Mouse (Mus musculus) bone marrow, adult 2 months (tissue): ENCODE measurements around the gene Ndufb8. TPM values are rescaled to one million over a fixed set of nuclear protein-coding genes. Genes with fewer than 3 reads are reported as not detected.

ENCODE experiments used
- H3K27ac ChIP-seq: fragments of 200-500 bp; 2 replicates; pipeline ENCODE4 v1.5.1; 2012; ENCODE audit warnings: low read depth, mild to moderate bottlenecking, control low read depth, inconsistent platforms, low read length; ENCODE audit not compliant: control insufficient read depth, poor library complexity, insufficient read depth
- H3K4me1 ChIP-seq: fragments of 200-500 bp; 2 replicates; pipeline ENCODE4 v1.6.1; 2011; ENCODE audit warnings: low read length; ENCODE audit not compliant: control insufficient read depth, insufficient read depth
- H3K4me3 ChIP-seq: fragments of 200-500 bp; replicated peaks from 2 replicates; pipeline ENCODE3; 2011; ENCODE audit warnings: mild to moderate bottlenecking, low read depth, low read length, control low read depth; ENCODE audit not compliant: control insufficient read depth
- CTCF ChIP-seq: fragments of 200-500 bp; IDR thresholded peaks from 2 replicates; pipeline ENCODE4 v1.5.1; 2011; ENCODE audit warnings: low read length, control low read depth; ENCODE audit not compliant: control insufficient read depth, insufficient read depth
- POLR2A ChIP-seq: fragments of 200-500 bp; IDR thresholded peaks from 2 replicates; pipeline ENCODE4 v1.6.1; 2011; ENCODE audit warnings: low read depth, mild to moderate bottlenecking, control low read depth, low read length, borderline replicate concordance; ENCODE audit not compliant: control insufficient read depth
- WGBS: fragments of 180-500 bp; shearing (Covaris S2); methylation state at CpG from one replicate; pipeline ENCODE4 v1.1.7; 2018; 5-methylcytosine and 5-hydroxymethylcytosine counted together
- polyA plus RNA-seq: library from polyadenylated mRNA; stranded (reverse); fragments of >200 nt; gene quantifications from 2 replicates; pipeline ENCODE4 v1.2.4, GENCODE M21; 2011; ENCODE audit warnings: low replicate concordance; ENCODE audit not compliant: missing spikeins, insufficient read depth, insufficient read length

The Ndufb8 gene
- polyA plus RNA-seq, 1 experiment: 151 TPM

DNA sequence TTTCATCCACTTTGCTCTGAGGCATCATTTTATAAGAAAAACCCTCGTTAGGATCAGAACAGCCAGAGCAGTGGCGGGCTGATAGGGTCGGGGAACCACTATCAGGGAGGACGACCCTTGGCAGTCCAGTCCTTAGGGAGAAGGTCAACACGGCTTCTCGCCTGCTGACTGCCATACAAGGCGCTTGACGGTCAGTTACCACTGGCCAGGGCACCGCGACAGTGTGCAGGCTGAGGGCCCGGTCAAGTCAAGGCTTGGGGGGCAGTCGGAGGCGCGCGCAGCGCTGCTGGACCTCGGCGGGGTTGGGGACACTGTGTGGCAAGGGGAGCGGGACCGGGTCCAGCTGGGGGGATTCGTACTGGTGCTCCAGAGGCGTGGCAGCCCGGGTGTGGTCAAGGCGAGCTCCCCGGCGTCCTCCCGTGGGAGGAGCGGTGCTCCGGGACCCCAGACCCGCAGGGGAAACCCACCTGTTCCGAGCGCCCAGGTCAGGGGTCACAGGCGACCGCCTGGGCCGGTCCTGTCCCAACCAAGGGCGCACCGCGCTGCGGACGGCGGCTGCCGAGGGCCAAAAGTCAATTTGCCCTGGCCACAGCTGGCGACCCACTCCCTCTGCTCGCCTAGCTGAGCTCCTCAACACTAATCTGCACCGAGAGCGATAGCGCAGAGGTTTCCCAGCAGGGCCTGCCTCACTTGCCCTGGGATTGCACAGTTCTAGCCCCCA, 9.8 kb downstream of the Ndufb8 start, which contains the start of gene Sec31b:
Gene Sec31b, minus strand, starts transcription at position 544 of the 721 bp plus-strand sequence.
- 5% methylated on average over 47 of the region's 47 CpGs for WGBS
- no peaks in the 10 kb centered on the region; the same call in 1 of the 2 replicates for H3K4me1 ChIP-seq
- H3K4me3 ChIP-seq: peak within 1 kb of the TSS; percentile 57
- H3K27ac ChIP-seq: 0 out of 2 replicates have a peak within 1 kb of the TSS, but pooled peaks have one; percentile 8
- TF ChIP-seq POLR2A (no peak), CTCF (no peak)

DNA sequence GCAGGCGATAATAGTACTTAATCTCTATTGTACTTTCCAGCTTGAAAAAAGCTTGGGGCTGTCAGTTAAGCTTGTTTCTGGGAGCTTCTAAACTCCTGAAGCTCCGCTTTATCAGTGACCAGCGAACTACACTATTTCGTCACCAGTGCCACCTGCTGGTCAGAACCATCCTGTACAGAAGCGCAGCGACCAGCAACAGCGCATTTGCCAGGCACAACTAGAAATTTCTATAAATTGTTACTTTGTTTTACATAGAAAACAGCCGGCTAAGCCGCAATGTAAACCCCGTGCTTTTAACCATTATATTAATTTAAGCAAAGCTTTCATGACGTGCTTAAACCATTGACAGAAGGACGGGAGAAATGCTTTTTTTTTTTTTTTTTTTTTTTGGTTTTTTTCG, 10.5 kb downstream of the Ndufb8 start:
- Histone ChIP-seq H3K4me1 (no peaks in the 10 kb centered on the region; the same call in 1 of the 2 replicates), H3K4me3 (no peak overlapping the region), H3K27ac (no peak overlapping the region)
- 3% methylated on average over 13 of the region's 13 CpGs for WGBS
- peak; percentile 81 for TF ChIP-seq CTCF
- no peak for TF ChIP-seq POLR2A

DNA sequence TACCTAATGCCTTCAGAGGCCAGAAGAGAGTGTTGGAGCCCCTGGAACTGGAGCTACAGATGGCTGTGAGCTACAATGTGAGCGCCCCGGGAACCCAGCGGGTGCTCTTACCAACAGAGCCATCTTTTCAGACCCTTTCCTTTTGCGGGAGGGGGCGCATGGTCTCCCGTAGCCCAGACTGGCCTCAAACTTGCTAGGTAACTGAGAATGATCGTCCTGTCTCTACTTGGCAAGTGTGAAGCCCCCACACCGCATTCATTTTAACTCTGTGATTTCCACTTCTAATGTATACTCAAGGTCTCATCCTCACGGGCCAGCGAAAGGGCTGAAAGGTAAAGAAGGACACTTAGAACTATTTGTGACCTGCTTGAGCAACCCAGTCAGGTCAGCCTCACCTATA, 10.9 kb downstream of the Ndufb8 start:
- H3K4me3 ChIP-seq: no peak overlapping the region
- no peaks in the 10 kb centered on the region; the same call in 1 of the 2 replicates for H3K4me1 ChIP-seq
- no peak for TF ChIP-seq POLR2A
- no peak for TF ChIP-seq CTCF
- 67% methylated on average over 10 of the region's 10 CpGs for WGBS
- no peak overlapping the region for H3K27ac ChIP-seq

DNA sequence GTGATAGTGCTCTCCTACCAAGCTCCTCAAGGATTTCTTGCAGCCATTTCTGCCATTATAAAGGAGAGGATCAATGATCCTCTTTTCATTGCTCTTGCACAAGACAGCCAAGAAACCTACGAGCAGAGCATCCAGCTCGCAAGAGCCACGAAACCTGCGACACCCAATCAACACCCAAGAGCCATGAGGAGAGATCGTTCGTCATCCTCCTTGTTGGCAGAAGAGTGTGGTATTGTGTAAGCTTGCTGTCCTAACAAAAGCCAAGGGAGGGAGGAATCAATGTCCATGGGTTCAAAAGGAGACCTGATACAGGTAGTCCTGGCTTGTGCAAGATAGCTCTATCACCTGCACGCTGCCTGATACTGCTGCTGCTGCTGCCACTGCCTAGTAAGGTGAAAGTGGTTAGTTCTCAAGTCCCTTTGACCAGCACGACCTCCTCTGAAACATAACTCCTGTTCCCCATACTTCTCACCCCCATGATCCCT, 12.5 kb downstream of the Ndufb8 start:
- 78% methylated on average over 8 of the region's 8 CpGs for WGBS
- no peak for TF ChIP-seq CTCF
- TF ChIP-seq POLR2A: no peak
- Histone ChIP-seq H3K4me1 (no peaks in the 10 kb centered on the region; the same call in 1 of the 2 replicates), H3K4me3 (no peak overlapping the region), H3K27ac (no peak overlapping the region)

DNA sequence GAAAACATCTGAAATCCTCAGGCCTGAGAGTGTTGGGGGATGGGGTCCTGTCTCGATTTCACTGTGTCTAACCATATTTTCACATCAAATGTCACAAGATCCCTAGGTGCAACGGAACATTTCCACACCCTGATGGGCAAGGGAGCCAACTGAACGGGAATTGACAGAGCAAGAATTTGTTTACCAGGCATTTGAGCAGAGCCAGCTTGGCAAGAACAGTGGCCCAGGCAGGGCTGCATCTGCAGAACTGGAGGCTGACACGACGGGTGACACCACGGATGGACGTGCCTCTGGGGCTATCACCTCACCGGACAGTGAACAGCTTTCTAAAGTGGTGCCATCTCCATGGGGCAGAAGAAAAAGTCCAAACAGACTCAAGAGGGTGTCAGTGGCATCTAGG, 17.8 kb downstream of the Ndufb8 start:
- H3K4me3 ChIP-seq: no peak overlapping the region
- TF ChIP-seq POLR2A: no peak
- no peak for TF ChIP-seq CTCF
- WGBS: 85% methylated on average over 8 of the region's 8 CpGs
- no peaks in the 10 kb centered on the region for H3K4me1 ChIP-seq
- H3K27ac ChIP-seq: no peak overlapping the region

DNA sequence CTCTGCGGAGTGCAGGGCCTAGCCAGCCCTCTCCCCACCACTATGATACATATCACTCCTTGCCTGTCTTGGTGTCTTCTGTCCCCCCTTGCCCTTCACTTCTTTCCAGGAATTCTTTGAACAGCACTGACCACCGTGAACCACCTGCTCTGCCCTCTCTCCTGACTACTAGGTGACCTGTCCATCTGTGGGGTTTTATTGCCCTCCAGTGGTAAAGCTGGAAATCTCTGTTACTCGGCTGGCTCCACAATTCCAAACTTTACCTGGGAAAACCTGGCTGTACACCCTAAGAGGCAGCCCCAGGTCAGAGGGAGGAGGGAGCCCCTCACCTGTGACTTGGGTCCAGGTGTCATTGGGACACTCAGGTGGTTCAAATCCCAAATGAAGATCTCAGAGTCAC, 19.9 kb downstream of the Ndufb8 start:
- Histone ChIP-seq H3K4me1 (no peaks in the 10 kb centered on the region), H3K4me3 (no peak overlapping the region), H3K27ac (no peak overlapping the region)
- TF ChIP-seq CTCF: no peak
- TF ChIP-seq POLR2A: no peak
- WGBS: 45% methylated on average over 3 of the region's 3 CpGs

DNA sequence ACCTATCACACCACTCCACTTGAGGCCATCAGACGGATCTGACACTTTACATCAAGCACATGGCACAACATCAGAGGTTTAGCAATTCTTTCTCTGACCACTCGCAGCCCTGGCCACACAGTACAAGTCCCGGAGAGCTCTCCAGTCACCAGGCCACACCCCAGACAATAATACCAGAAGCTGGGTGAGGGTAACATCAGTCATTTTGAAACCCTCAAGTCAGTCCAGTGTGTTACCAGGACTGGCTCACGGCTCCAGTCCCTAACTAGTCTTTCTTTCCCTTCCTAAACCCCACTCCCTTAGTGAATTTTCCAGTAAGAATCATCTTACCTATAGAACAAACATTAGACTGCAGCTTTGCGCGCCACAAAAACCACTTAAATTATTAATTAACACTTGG, 25.2 kb downstream of the Ndufb8 start:
- H3K4me1 ChIP-seq: no peaks in the 10 kb centered on the region
- no peak overlapping the region for H3K4me3 ChIP-seq
- TF ChIP-seq CTCF (no peak), POLR2A (no peak)
- H3K27ac ChIP-seq: no peak overlapping the region
- 76% methylated on average over 6 of the region's 6 CpGs for WGBS

DNA sequence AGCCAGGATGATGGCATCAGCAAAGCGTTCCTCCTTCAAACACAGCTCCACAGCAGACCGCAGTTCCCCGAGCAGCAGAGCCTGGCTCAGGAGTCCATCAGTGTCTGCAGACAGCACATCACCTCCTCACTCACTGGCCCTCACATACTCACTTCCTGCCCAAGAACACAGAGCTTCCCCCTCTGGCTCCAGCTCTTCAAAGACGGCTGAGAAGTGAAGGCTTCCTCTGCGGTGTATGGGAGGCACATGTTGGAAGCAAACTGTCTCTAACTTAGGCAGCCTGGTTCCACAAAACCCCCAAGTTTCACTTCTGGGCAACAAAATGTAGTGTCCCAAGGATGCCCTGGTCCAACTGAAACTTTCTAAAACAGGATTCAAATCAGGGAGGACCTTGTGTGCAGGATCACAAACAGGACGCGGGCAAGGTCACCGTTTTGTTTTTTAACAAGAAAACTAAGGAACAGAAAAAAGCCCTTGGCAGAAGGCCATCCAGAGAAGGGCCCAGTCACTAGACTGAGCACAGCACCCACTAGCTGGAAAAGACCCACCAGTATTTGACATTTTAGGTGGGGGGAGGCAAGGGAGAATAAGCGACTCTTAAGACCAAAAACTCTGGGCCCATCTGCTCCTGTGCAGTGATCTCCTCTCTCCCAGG, 29.6 kb downstream of the Ndufb8 start:
- 20% methylated on average over 9 of the region's 9 CpGs for WGBS
- Histone ChIP-seq H3K4me3 (no peak overlapping the region), H3K4me1 (no peaks in the 10 kb centered on the region), H3K27ac (no peak overlapping the region)
- TF ChIP-seq POLR2A (no peak), CTCF (no peak)
